Mouse (Mus musculus) lung, embryonic 16.5 days (tissue): Measurements from ENCODE around the gene Serpinh1. TPM values are rescaled to one million over a fixed set of nuclear protein-coding genes. Genes with fewer than 3 reads are reported as not detected.

ENCODE experiments used
- ATAC-seq: fragments of 200-750 bp; cut with Nextera tagmentation; 2 replicates; pipeline ENCODE4 v1.8.0; 2017; ENCODE audit warnings: low read depth, mild to moderate bottlenecking, moderate library complexity
- H3K27ac ChIP-seq: fragments of 300-500 bp; sonication (generic); 2 replicates; pipeline ENCODE4 v1.5.1; 2014; ENCODE audit warnings: mild to moderate bottlenecking, control low read depth, low read length
- H3K27me3 ChIP-seq: fragments of 300-500 bp; sonication (generic); 2 replicates; pipeline ENCODE4 v1.6.1; 2014; ENCODE audit warnings: low read depth, low read length, mixed read lengths; ENCODE audit not compliant: control insufficient read depth, insufficient read depth
- H3K36me3 ChIP-seq: fragments of 300-500 bp; sonication (generic); 2 replicates; pipeline ENCODE4 v1.6.1; 2014; ENCODE audit warnings: low read length; ENCODE audit not compliant: control insufficient read depth, insufficient read depth
- H3K4me1 ChIP-seq: fragments of 300-500 bp; sonication (generic); replicated peaks from 2 replicates; pipeline ENCODE4 v1.6.1; 2014; ENCODE audit warnings: low read length, mixed read lengths; ENCODE audit not compliant: control insufficient read depth, insufficient read depth
- H3K4me2 ChIP-seq: fragments of 300-500 bp; sonication (generic); 2 replicates; pipeline ENCODE4 v1.6.1; 2014; ENCODE audit warnings: low read depth, low read length, control low read depth
- H3K4me3 ChIP-seq: fragments of 300-500 bp; sonication (generic); 2 replicates; pipeline ENCODE4 v1.5.1; 2014; ENCODE audit warnings: mild to moderate bottlenecking, low read length, control low read depth
- H3K9ac ChIP-seq: fragments of 300-500 bp; sonication (generic); 2 replicates; pipeline ENCODE4 v1.6.1; 2014; ENCODE audit warnings: low read length, control low read depth
- H3K9me3 ChIP-seq: fragments of 300-500 bp; sonication (generic); 2 replicates; pipeline ENCODE4 v1.6.1; 2016; ENCODE audit warnings: low read length; ENCODE audit not compliant: control insufficient read depth
- WGBS: fragments of 180-500 bp; shearing (Covaris S2); extraction: QIAGEN DNeasy Blood & Tissue Kit; methylation state at CpG from one replicate; pipeline ENCODE4 v1.1.7; 2014; 5-methylcytosine and 5-hydroxymethylcytosine counted together
- polyA plus RNA-seq: library from polyadenylated mRNA; unstranded; fragments of >200 nt; fragmentation: Nextera tagmentation; extraction: Ambion mirVana; gene quantifications from 2 replicates; pipeline ENCODE4 v1.2.1, GENCODE M21; 2015

The Serpinh1 gene
- polyA plus RNA-seq, 1 experiment from 2014 or later = 1,766 TPM

- H3K9ac ChIP-seq = no peak overlapping the region
- no peaks in the 10 kb centered on the region for H3K27me3 ChIP-seq
- H3K4me1 ChIP-seq = peaks cover 28% of the 10 kb centered on the region
- ATAC-seq = no peak
- no peak overlapping the region for H3K27ac ChIP-seq
- H3K4me3 ChIP-seq = no peak overlapping the region
- no peaks in the 10 kb centered on the region for H3K9me3 ChIP-seq
- WGBS = 89% methylated on average over 10 of the region's 10 CpGs
- no peak overlapping the region for H3K4me2 ChIP-seq
- peaks cover 58% of the 10 kb centered on the region for H3K36me3 ChIP-seq
Observed at GRCm38 (mm10) chr7:99347268-99347667, 5.8 kb downstream of the Serpinh1 start.

GRCm38 (mm10) chr7:99343577-99343976 lies 9.5 kb downstream of the Serpinh1 start:
- H3K36me3 ChIP-seq = peaks cover 54% of the 10 kb centered on the region
- ATAC-seq = no peak

GRCm38 (mm10) chr7:99340736-99341135 lies 12.3 kb downstream of the Serpinh1 start:
- WGBS = 78% methylated on average over 8 of the region's 8 CpGs

More at GRCm38 (mm10) chr7:99343577-99343976, 9.5 kb downstream of the Serpinh1 start:
- Histone ChIP-seq H3K27me3 (no peaks in the 10 kb centered on the region), H3K4me3 (no peak overlapping the region), H3K4me1 (peaks cover 4% of the 10 kb centered on the region), H3K27ac (no peak overlapping the region), H3K9ac (no peak overlapping the region), H3K9me3 (no peaks in the 10 kb centered on the region), H3K4me2 (no peak overlapping the region)
- WGBS = 82% methylated on average over 4 of the region's 4 CpGs

GRCm38 (mm10) chr7:99332774-99333480 lies 20.1 kb downstream of the Serpinh1 start:
- Histone ChIP-seq H3K27me3 (no peaks in the 10 kb centered on the region), H3K36me3 (no peaks in the 10 kb centered on the region), H3K4me1 (no peaks in the 10 kb centered on the region), H3K9me3 (no peaks in the 10 kb centered on the region), H3K9ac (no peak overlapping the region), H3K4me2 (no peak overlapping the region), H3K4me3 (no peak overlapping the region), H3K27ac (no peak overlapping the region)
- ATAC-seq = peak; percentile 88
- WGBS = 37% methylated on average over 12 of the region's 12 CpGs

More at GRCm38 (mm10) chr7:99340736-99341135, 12.3 kb downstream of the Serpinh1 start:
- Histone ChIP-seq H3K4me1 (no peaks in the 10 kb centered on the region), H3K4me3 (no peak overlapping the region), H3K4me2 (no peak overlapping the region), H3K36me3 (peaks cover 25% of the 10 kb centered on the region), H3K9me3 (no peaks in the 10 kb centered on the region), H3K27me3 (no peaks in the 10 kb centered on the region), H3K27ac (no peak overlapping the region), H3K9ac (no peak overlapping the region)
- ATAC-seq = no peak

- H3K9me3 ChIP-seq = no peaks in the 10 kb centered on the region
- H3K36me3 ChIP-seq = no peaks in the 10 kb centered on the region
- H3K9ac ChIP-seq = no peak overlapping the region
- H3K4me2 ChIP-seq = no peak overlapping the region
- H3K27ac ChIP-seq = no peak overlapping the region
- H3K27me3 ChIP-seq = no peaks in the 10 kb centered on the region
- no peak for ATAC-seq
- 80% methylated on average over 5 of the region's 5 CpGs for WGBS
- H3K4me1 ChIP-seq = peaks cover 7% of the 10 kb centered on the region
- no peak overlapping the region for H3K4me3 ChIP-seq
Observed at GRCm38 (mm10) chr7:99330012-99330411, 23.0 kb downstream of the Serpinh1 start.

- no peak for ATAC-seq
- Histone ChIP-seq H3K4me2 (no peak overlapping the region), H3K27ac (no peak overlapping the region), H3K9me3 (no peaks in the 10 kb centered on the region), H3K4me3 (no peak overlapping the region), H3K4me1 (peaks cover 7% of the 10 kb centered on the region), H3K27me3 (no peaks in the 10 kb centered on the region), H3K9ac (no peak overlapping the region), H3K36me3 (no peaks in the 10 kb centered on the region)
- 44% methylated on average over 4 of the region's 4 CpGs for WGBS
Observed at GRCm38 (mm10) chr7:99328847-99329246, 24.2 kb downstream of the Serpinh1 start.

GRCm38 (mm10) chr7:99326128-99326527 lies 26.9 kb downstream of the Serpinh1 start:
- ATAC-seq = no peak
- Histone ChIP-seq H3K27ac (no peak overlapping the region), H3K27me3 (no peaks in the 10 kb centered on the region), H3K4me1 (peaks cover 20% of the 10 kb centered on the region), H3K9me3 (no peaks in the 10 kb centered on the region), H3K4me3 (no peak overlapping the region), H3K36me3 (no peaks in the 10 kb centered on the region), H3K4me2 (no peak overlapping the region), H3K9ac (no peak overlapping the region)
- 45% methylated on average over 6 of the region's 6 CpGs for WGBS

GRCm38 (mm10) chr7:99324810-99325209 lies 28.2 kb downstream of the Serpinh1 start:
- Histone ChIP-seq H3K9ac (no peak overlapping the region), H3K4me1 (peaks cover 25% of the 10 kb centered on the region), H3K27me3 (no peaks in the 10 kb centered on the region), H3K4me2 (no peak overlapping the region), H3K27ac (no peak overlapping the region), H3K9me3 (no peaks in the 10 kb centered on the region), H3K36me3 (no peaks in the 10 kb centered on the region), H3K4me3 (no peak overlapping the region)
- WGBS = 25% methylated on average over 10 of the region's 10 CpGs
- ATAC-seq = no peak

- ATAC-seq = 0 out of 2 replicates have a peak, but pooled peaks have one; percentile 44
- no peaks in the 10 kb centered on the region for H3K9me3 ChIP-seq
- H3K9ac ChIP-seq = no peak overlapping the region
- no peak overlapping the region for H3K4me2 ChIP-seq
- H3K4me1 ChIP-seq = peaks cover 29% of the 10 kb centered on the region
- no peaks in the 10 kb centered on the region for H3K36me3 ChIP-seq
- 43% methylated on average over 9 of the region's 9 CpGs for WGBS
- H3K27ac ChIP-seq = peak overlapping the region; percentile 39; the same call in 1 of the 2 replicates
- H3K4me3 ChIP-seq = no peak overlapping the region
- H3K27me3 ChIP-seq = no peaks in the 10 kb centered on the region
Observed at GRCm38 (mm10) chr7:99323321-99323700, 29.7 kb downstream of the Serpinh1 start.
